Mouse (Mus musculus) frontal cortex, adult (tissue): ENCODE measurements around the gene Trpm8.

ENCODE experiments used
- ATAC-seq: cut with Nextera tagmentation; 2 replicates; pipeline ENCODE4 v1.9.2; 2017; ENCODE audit warnings: mild to moderate bottlenecking, moderate library complexity, mixed read lengths; ENCODE audit not compliant: low TSS enrichment

Gene Trpm8

DNA sequence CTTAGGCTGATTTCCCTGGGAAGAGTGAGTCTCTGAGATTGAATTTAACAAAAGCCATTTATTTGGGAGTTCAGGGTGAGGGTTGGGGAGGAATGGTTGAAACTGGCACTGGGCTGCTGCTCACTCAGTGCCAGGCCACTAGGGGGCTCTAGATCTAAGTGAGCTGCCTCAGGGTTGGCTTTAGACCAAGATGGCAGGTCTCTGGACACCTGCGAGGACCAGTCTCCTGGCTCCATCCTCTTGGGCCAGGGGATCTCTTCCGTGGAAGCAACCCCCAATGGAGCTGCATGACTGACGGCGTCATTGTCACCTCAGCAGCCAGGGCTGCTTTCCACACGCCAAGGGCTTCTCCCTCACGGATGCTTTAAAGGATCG, 7.5 kb downstream of the Trpm8 start:
- ATAC-seq = no peak

DNA sequence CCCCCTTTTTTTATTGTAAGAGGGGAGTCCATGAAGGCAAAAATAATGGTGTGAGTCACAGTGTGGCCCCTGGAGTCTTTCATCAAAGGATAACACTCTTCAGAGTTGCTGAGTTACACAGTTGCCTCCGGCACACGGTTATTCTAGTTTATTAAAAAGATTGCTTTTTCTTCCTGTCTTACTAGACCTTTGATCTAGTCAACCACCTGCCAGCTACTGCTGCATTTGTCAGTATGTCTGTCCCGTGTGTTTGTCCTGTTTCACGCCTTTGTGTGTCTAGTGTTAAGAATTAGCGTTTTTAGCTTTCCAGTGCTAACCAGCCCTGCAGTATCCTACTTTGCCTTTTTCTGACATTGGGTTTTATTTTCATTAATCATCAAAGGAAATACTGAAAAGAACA, 8.2 kb downstream of the Trpm8 start:
- ATAC-seq = no peak

DNA sequence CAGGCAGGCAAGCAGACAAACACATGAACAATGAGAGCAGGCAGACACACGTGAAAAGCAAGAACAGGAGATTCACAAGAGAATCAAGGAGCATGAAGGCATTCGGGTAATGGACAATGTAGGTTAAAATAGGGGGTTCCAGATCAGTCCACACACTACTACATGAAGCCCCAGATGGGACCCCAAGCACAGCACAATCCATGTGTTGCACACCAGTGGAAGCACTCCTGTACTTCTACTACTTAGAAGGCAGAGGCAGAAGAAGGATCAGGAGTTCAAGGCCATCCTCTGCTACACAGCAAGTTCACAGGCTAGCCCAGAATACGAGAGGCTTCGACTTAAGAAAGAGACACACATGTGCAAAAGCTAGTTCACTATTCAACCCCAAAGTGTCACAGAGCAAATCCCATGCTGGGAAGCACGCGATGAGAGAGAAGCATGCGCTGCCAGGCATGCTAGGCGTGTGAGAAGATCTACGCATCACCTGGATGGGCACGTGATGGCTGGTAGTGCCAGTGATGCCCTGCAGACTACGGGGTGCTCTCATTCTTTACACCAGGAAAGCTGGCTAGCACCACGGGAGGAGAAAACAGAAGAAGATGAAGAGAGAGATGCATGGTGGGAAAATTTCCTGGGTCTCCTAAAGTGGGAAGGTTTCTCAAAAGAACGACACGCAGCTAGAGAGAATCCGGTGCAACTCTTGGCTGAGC, 8.8 kb downstream of the Trpm8 start:
- no peak for ATAC-seq

DNA sequence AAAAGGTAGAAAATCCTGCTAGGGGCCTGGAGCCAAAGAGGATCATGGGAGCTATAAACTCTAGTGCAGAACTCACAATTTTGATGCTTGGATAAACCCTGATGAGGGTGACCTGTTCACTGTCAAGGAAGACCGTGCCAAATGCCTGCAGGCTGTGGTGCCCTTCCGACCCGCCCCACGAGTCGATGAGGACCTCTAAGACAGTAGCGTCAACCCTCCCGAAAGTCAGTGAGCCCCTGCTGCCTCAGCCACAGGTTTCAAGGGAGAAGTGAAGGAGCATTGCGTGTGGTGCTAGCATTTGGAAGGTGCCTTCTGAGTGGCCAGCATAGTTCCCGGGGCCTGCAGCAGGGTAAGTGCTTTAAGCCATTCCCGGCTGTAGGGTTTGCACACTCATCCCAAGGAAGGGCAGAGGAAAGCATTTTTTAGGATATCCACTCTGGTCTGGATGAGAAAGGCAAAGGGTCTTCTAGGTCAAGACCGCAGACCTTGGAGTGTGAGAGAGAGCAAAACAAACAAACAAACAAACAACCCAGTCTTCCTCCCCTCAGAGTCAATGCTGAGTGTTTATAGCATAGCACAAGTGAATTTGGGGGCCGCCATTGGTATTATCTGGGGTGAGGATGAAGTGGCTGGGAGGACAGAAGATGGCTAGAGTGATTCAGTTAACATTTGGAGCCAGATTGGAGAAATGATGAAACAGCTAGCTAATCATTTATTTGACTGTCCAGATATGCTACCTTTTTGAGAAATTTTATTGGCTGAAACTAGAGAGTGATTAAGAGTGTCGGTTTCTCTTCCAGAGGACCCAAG, 9.6 kb downstream of the Trpm8 start:
- ATAC-seq = 0 out of 2 replicates have a peak, but pooled peaks have one; percentile 0

DNA sequence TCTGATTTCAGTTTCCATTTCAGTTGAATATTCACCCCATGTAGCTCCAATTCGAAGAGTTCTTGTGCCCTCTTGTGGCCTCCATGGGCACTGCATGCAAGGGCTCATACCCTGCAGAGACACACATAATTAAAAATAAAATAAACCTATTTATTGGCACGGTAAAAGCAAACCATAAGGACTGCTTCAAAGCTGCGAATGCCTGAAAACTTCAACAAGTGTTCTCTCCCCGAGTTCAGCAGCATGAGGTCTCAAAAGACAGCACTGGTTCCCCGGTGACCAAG, 10.2 kb downstream of the Trpm8 start:
- peak; percentile 35; the same call in 1 of the 2 replicates for ATAC-seq

DNA sequence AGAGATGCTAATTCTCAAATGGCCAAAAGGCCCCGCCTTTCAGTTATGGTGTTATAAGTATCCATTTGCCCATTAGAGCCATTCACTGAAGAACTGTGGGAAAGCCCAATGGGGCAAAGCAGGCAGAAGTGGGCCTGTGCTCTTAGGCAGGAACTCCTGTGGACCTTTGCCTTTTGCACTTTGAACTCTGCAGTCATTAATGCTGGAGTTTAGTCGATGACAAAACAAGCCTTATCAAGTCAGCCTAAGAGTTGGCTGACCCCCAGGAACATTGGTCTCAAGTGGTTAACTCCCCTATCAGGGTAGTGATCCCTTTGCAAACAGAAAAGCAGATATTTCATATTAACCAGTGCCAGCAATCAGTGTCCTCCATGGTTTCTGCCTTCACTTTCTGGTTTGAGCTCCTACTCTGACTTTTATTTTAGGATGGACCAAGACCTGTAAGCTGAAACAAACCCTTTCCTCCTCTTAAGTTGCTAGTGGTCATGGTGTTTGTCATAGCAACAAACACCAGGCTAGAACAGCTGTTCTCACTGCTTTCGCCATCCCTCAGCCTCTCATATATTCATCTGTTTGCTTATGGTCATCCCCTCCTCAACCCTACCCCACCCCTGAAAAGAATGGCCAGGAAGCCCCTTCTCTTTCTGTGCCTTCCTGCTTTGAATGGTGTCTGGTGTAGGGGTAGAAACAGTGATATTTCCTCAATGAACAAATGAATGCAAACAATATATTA, 10.8 kb downstream of the Trpm8 start:
- no peak for ATAC-seq

DNA sequence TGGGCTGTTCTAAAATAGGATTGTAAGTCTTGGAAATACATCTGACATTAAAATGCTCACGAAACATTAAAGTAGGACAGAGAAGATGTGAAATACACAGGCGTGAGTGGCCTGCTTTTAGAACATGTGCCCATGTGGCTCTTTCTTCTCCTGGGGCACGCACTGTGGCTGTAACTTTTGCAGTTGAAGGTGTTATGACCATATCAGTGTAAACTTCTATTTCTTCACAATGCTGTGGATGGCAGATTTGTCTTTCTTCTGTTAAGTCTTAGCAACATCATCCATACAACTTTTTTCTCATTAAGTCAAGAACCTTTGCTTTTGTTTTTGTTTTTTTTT, 11.3 kb downstream of the Trpm8 start:
- no peak for ATAC-seq

DNA sequence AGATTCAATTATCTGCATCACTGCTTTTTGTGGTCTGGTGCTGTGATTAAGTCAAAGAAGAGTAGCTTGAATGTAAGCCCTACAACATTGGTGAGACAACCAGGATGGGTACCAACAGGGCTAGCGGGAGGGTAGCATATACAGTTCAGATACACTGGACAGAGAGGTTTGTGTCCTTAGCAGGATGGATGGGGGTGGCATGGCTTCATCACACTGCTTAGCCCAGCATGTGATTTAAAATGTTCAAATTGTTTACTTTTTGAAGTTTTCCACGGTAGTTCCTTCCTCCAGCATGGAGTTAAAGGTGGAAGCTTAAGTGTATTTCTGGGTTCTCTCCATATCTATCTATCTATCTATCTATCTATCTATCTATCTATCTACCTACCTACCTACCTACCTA, 11.7 kb downstream of the Trpm8 start:
- no peak for ATAC-seq

DNA sequence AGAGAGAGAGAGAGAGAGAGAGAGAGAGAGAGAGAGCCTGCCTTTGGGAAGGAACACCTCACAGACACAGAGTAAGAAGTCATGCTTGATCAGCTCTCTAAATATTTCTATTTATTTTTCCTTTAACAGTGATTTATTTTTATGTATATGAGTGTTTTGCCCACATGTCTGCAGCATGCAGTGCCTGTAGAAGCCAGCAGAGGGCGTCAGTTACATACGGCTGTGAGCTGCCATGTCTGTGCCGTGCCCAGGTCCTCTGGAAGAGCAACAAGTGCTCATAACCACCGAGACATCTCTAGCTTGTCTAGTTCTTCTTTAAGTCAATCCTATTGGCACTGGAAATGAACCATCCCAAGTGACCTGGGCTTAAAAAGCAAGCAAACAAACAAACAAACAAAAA, 12.5 kb downstream of the Trpm8 start:
- ATAC-seq = no peak

DNA sequence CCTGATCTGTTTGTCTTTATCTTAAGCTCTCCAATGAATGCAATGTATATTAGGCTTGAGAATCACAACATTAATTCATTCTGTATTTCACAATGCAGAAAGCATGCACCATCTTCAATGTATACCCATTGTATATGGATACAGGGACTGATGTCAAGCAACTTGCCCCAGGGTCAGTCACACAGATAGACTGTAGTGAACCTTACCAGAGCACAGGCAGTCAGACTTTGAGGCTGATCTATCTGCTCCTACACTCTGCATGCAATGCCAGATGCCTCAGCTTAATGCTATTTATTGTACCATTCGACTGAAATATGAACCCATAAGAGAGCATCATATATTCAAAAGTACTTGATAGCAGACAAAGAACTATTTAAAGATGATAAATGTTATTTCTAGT, 13.1 kb downstream of the Trpm8 start:
- ATAC-seq = no peak

DNA sequence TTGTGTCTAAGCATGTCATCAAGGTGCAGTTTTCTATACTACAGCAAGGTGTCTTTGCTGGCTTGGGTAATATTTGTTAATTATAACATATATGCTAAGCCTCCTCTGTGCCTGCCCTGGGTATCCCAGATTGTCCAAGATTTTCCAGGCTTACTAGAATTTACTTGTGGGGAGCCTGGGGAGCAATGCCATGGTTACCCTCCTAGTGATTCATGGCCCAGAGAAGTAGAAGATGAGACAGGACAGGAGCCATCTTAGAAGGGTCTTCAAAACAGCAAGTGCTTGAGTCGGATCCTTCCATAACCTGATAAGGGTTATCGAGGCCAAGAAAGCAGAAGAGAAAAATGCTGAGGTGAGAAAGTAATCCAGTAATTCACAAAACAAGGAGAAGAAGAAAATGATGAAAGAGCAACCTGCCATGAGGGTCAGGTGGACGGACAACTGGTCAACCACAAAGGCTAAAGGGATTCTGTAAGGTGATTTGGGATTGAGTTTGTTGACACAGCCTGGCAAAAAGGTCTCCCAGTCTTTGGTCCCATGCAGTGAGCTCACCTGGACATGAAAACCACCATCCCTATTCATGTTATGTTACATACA, 14.0 kb downstream of the Trpm8 start:
- no peak for ATAC-seq

DNA sequence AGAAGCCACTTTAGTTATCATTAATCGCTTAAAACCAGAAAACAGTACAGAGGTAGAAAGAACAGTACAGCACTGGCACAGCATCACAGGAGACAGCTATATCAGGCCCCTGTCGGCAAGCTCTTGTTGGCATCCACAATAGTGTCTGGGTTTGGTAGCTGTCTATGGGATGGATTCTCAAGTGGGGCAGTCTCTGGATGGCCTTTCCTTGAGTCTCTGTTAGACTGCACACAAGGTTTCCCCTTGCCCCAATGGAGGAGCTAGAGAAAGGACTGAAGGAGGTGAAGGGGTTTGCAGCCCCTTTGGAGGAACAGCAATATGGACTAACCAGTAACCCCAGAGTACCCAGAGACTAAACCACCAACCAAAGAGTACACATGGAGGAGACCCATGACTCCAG, 14.6 kb downstream of the Trpm8 start:
- no peak for ATAC-seq

DNA sequence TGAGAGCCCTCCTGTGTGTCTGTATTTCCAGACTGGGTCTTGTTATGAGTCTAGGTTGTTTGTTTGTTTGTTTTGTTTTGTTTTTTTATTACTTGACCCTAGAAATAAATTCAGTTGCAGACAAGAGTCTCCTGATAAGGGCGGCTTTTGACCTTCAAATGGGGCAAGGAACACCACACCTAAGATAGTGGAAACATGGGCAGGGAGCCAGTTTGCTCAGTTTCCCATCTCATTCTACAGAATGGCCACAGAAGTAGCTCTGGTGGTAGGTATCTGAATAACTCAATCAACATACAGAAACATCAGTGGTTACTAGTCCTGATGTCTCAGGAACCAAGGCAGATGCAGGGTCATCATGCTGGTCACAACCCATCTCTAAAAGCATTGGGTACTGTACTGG, 17.2 kb downstream of the Trpm8 start:
- no peak for ATAC-seq

DNA sequence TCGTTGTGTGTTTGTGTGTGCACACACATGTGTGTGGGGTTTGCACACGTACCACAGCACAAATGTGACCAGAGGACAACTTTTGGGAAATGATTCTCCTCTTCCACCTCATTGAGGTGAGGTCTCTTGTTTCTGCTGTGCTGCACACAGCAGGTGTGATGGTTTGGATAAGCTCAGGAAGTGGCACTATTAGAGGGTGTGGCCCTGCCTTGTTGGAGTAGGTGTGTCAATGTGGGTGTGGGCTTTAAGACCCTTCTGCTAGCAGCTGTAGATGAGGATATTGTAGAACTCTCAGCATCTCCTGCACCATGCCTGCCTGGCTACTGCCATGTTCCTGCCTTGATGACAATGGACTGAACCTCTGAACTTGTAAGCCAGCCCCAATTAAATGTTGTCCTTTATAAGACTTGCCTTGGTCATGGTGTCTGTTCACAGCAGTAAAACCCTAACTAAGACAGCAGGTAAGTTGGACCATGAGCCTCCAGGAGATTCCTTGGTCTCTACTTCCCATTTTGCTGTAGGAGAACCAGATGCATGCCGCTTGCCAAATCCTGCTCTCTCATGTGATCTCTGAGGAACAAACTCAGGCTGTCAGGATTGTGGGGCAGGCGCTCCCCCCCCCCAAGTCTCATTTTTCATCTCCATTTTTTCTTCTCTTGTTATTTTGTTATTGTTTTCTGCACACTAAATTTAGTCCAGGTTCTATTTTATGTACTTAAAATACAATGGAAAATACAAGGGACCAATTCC, 18.9 kb downstream of the Trpm8 start:
- no peak for ATAC-seq

DNA sequence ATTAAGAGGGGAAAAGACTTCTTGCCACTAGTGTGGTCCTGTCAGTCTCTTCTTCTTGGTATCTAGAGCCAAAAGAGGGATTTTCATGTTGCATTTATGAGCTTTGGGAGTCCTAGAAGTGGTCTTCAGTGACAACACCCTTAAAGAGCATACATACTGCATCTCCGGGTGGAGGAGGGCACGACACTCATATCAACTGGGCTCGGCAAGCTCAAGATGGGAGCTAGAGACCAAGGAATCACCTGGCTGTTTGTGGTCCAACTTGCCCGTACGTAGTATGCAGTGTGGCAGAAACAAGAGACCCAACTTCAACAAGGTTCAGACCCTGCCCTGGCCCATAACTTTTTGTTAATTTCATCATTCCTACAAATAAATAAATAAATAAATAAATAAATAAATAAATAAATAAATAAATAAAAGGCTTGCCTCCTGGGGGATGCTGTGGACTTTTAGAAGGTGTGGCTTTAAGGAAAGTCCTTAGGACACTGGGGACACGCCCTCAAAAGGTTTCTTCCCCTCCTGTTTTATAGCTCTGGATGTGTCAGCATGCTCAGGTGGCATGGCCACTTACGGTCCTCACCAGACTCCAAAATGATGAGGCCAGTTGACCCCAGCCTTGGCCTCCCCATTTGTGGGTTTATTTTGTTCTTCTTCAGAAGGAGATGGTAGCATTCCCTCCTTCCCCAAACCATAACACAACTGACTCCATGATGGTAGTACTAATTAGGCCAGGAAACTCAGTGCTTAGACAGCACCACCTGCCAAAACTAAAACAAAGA, 20.2 kb downstream of the Trpm8 start:
- ATAC-seq = no peak

DNA sequence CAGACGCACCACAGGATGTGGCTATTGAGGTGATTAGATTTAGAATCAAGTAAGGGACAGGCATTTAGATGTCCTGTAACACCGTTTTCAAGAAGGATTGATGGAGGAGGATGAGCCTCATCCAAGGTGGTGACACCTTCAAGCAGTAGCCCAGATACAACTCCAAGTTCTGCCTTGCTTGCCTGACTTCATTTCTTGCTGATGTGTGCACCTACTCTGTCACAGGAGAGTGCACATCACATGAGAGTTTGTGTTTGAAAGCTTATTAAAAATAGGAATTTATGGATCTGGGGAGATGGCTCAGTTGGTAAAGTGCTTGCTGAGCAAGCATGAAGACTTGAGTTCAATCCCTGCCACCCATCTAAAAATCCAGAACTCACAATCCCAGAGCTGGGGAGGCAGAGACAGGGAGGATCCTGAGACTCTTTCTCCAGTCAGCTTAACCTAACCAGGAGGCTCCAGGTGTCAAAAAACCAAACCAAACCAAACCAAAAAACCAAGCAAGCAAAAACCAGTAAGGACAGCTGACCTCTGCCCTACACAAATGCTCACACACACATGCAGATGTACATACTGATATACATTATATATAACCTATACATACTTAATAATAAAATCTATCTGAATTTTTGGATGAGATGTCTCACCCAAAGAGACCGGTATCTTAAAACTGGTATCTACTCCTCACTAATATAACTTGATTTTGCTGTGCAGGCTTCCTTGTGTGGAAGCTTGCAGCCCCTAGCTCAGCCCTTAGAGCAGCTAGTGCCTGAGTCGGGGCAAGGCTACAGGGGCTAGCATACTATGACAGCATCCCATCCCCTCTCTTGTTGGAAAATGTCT, 21.4 kb downstream of the Trpm8 start:
- no peak for ATAC-seq

DNA sequence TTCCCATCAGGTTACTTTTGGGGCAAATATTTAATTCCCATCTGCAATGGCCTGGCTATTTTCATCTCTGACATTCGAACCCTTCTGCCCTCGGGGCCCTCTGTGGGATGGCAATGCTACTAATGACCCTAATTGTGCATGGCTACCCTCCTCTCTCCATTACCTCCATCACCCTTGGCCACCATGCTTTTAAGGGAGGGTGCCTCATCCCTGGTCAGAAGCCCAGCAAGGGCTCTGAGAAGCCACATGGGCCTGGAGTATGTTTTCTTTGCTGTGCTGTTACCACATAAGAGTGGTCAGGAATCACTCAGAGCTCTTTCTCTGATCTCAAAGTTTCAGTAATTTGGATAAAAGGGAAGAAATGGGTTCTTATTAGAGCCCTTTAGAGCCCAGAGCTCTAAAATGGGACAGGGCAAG, 22.1 kb downstream of the Trpm8 start:
- no peak for ATAC-seq

DNA sequence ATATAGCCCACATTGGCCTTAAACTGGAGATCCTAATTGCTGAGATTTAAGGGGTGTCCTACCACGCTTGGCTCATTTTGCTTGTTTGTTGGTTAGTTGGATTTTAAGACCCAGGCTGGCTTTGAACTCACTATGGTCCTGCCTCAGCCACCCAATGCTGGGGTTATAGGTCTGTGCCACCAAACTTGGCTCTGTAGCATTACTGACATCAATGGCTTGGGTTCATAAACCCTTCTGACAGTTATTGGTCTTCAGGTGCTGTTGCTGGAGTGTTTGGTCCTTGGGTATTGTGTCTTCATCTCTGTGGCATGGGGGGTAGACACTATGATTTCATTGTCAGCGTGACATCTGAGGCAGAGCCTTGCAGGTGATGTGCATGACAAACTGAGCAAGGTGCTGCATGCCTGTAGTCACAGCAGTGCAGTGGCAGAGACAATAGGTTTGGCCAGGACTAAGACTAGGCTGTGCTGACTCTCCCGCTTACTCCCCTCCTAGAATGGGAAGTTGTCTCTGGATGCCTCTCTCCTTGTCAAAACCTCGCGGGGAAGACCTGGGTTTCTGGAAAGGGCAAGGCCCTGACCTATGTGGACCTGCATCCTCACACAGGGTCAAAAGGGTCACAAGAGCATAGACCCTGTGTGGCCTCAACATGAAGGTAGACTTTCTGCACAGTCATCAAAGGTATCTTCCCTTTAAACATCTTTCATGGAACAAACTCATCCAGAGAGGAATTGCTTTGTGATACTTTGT, 23.0 kb downstream of the Trpm8 start:
- ATAC-seq = no peak
